Comparison of ENCODE assay signal across 8 mouse cellular contexts in genomic region chr19:19005144-19005543, GRCm38 (mm10).
DNase-seq lines count a peak whose midpoint lies in the region; ATAC-seq and TF ChIP-seq lines count a peak whose summit lies in the region.

No protein-coding gene starts in this region.

- ATAC-seq in neural tube, embryonic 12.5 days (ENCODE audit: low FRiP score, low read depth) = peak; percentile 79
- ATAC-seq in liver, embryonic 12.5 days = no peak

- no peak overlapping the region for H3K9ac ChIP-seq in neural tube, embryonic 12.5 days
- H3K9ac ChIP-seq in liver, embryonic 12.5 days = no peak overlapping the region

- H3K27ac ChIP-seq in neural tube, embryonic 12.5 days = no peak overlapping the region
- H3K27ac ChIP-seq in liver, embryonic 12.5 days = no peak overlapping the region

- no peaks in the 10 kb centered on the region for H3K27me3 ChIP-seq in neural tube, embryonic 12.5 days (replicated peaks)
- H3K27me3 ChIP-seq in liver, embryonic 12.5 days (replicated peaks) = no peaks in the 10 kb centered on the region

- DNase-seq in cerebellum, postnatal 10 days = peak; percentile 16 to 34
- DNase-seq in cerebellum, adult 9-11 months = no peak
- DNase-seq in forelimb bud, embryonic 11.5 days (ENCODE audit: low read depth, low spot score) = peak; percentile 33
- DNase-seq in layer of hippocampus, postnatal 36 days = peak; percentile 64 to 70
- DNase-seq in heart, postnatal 4 days = no peak
- DNase-seq in lung, adult 2 months = no peak

- no peak for TF ChIP-seq CTCF in lung, adult 2 months (IDR thresholded peaks at IDR 0.05; ENCODE audit: insufficient read depth, low read length)

- H3K4me3 ChIP-seq in neural tube, embryonic 12.5 days = no peak overlapping the region
- H3K4me3 ChIP-seq in liver, embryonic 12.5 days = no peak overlapping the region
- no peak overlapping the region for H3K4me3 ChIP-seq in lung, adult 2 months (replicated peaks; ENCODE audit: extremely low read depth, low read depth, low read length)

- 46% methylated on average over 6 of the region's 6 CpGs for WGBS in neural tube, embryonic 12.5 days
- WGBS in liver, embryonic 12.5 days (ENCODE audit: insufficient replicate concordance) = 64% methylated on average over 6 of the region's 6 CpGs
- WGBS in lung, adult 2 months = 54% methylated on average over 6 of the region's 6 CpGs

- H3K36me3 ChIP-seq in neural tube, embryonic 12.5 days = no peaks in the 10 kb centered on the region
- no peaks in the 10 kb centered on the region for H3K36me3 ChIP-seq in liver, embryonic 12.5 days

- peaks cover 15% of the 10 kb centered on the region for H3K4me1 ChIP-seq in neural tube, embryonic 12.5 days
- H3K4me1 ChIP-seq in liver, embryonic 12.5 days = no peaks in the 10 kb centered on the region
- no peaks in the 10 kb centered on the region for H3K4me1 ChIP-seq in lung, adult 2 months (ENCODE audit: control insufficient read depth, insufficient read depth, low read length)

- no peaks in the 10 kb centered on the region for H3K9me3 ChIP-seq in neural tube, embryonic 12.5 days
- no peaks in the 10 kb centered on the region for H3K9me3 ChIP-seq in liver, embryonic 12.5 days (replicated peaks)

- no peak overlapping the region for H3K4me2 ChIP-seq in neural tube, embryonic 12.5 days (replicated peaks)
- no peak overlapping the region for H3K4me2 ChIP-seq in liver, embryonic 12.5 days

- TF ChIP-seq POLR2A in lung, adult 2 months (IDR thresholded peaks at IDR 0.05; ENCODE audit: borderline replicate concordance, extremely low read depth, low read depth, low read length) = no peak

Comparison
In these comparisons a context has a peak if more than half of its experiments do, and no peak if none do; other contexts are left out.
1. DNase-seq: peak in cerebellum, postnatal 10 days (2 of 2), forelimb bud, embryonic 11.5 days (single experiment) and layer of hippocampus, postnatal 36 days (2 of 2); none in cerebellum, adult 9-11 months (single experiment), heart, postnatal 4 days (single experiment) and lung, adult 2 months (single experiment).